Mouse (Mus musculus) small intestine, adult 2 months (tissue): ENCODE measurements at regions not wholly inside any gene's neighbourhood (a gene's known extent, or its start where the extent isn't known, plus 50 kb on each side); places are given as distances from the start of the nearest gene placed in this dataset.

Experiments
- CTCF ChIP-seq: fragments of 200-500 bp; IDR thresholded peaks from 2 replicates; pipeline ENCODE4 v1.5.1; 2012; ENCODE audit warnings: low read depth, mild to moderate bottlenecking, control low read depth, inconsistent platforms, low read length, moderate library complexity, mixed read lengths; ENCODE audit not compliant: insufficient replicate concordance, insufficient read length; ENCODE audit errors: extremely low read depth
- POLR2A ChIP-seq: fragments of 200-500 bp; IDR thresholded peaks from 2 replicates; pipeline ENCODE4 v1.6.1; 2012; ENCODE audit warnings: low read depth, mild to moderate bottlenecking, control low read depth, inconsistent platforms, low read length, moderate library complexity

DNA sequence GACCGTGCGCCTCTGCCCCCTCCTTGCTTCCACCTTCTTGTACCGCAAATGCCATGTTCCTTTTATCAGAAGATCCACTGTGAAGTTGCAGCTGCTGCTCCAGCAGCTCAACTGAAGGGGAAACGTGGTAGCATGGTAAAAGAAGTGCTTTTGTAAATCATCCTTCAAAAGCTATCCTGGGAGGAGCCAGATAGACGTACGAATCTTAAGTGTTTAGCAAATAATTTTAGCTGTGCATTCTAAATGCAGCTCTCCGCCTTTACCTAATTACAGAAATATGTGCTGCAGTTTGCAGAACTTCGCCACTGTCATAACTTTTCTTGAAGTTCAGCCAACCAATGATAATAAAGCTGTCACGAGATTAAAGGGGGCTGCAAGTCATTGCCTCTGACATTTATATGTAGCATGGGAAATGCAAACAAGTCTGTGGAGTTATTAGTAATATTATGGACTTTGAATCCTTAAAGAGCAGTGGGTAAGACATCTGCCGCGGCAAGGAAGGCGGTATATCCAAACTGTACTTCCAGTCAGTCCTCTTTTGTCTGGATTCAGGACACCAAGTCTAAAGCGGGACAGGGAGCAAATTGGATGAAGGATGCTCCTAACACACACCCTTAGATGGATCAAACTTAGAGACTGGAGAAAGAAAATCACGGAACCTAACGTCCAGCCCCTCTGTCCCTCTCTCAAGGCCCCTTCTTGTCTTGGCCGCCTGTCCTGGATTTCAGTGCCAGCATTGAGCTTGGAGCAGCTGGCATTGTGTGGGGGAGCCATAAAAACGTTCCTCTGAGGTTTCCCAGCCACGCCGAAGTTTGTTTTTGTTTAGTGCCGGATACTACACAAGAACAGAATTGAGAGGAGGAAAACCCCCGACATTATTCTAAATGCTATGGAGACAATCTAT, 320.7 kb downstream of the Epha7 start:
- no peak for TF ChIP-seq CTCF
- no peak for TF ChIP-seq POLR2A
